Mouse (Mus musculus) midbrain, postnatal 0 days (tissue): Measurements from ENCODE around the gene Trp53rkb. TPM values are rescaled to one million over a fixed set of nuclear protein-coding genes. Genes with fewer than 3 reads are reported as not detected.

Experiments used
- ATAC-seq: fragments of 200-750 bp; cut with Nextera tagmentation; 2 replicates; pipeline ENCODE4 v1.8.0; 2017; ENCODE audit warnings: moderate number of reproducible peaks, mild to moderate bottlenecking, moderate TSS enrichment, moderate library complexity; ENCODE audit not compliant: low FRiP score
- DNase-seq: peaks from one replicate; pipeline ENCODE4 v3.0.0-alpha.2; 2015; ENCODE audit warnings: low spot score
- H3K27ac ChIP-seq: fragments of 300-500 bp; sonication (generic); 2 replicates; pipeline ENCODE4 v1.5.1; 2014; ENCODE audit warnings: low read depth, mild to moderate bottlenecking, low read length, mixed read lengths
- H3K27me3 ChIP-seq: fragments of 300-500 bp; sonication (generic); 2 replicates; pipeline ENCODE4 v1.6.1; 2014; ENCODE audit warnings: low read length, control low read depth, mixed read lengths; ENCODE audit not compliant: insufficient read depth
- H3K36me3 ChIP-seq: fragments of 300-500 bp; sonication (generic); 2 replicates; pipeline ENCODE4 v1.6.1; 2014; ENCODE audit warnings: low read length, control low read depth, mixed read lengths; ENCODE audit not compliant: insufficient read depth
- H3K4me1 ChIP-seq: fragments of 300-500 bp; sonication (generic); 2 replicates; pipeline ENCODE4 v1.6.1; 2014; ENCODE audit warnings: mild to moderate bottlenecking, control low read depth, antibody characterized with exemption, low read length, mixed read lengths; ENCODE audit not compliant: insufficient read depth
- H3K4me2 ChIP-seq: fragments of 300-500 bp; sonication (generic); 2 replicates; pipeline ENCODE4 v1.6.1; 2014; ENCODE audit warnings: low read depth, mild to moderate bottlenecking, low read length, mixed read lengths; ENCODE audit not compliant: poor library complexity, severe bottlenecking
- H3K4me3 ChIP-seq: fragments of 300-500 bp; sonication (generic); 2 replicates; pipeline ENCODE4 v1.5.1; 2014; ENCODE audit warnings: low read depth, mild to moderate bottlenecking, low read length, moderate library complexity
- H3K9ac ChIP-seq: fragments of 300-500 bp; sonication (generic); replicated peaks from 2 replicates; pipeline ENCODE4 v1.6.1; 2014; ENCODE audit warnings: mild to moderate bottlenecking, low read length, moderate library complexity, mixed read lengths; ENCODE audit not compliant: poor library complexity, severe bottlenecking
- H3K9me3 ChIP-seq: fragments of 300-500 bp; sonication (generic); 2 replicates; pipeline ENCODE4 v1.6.1; 2016; ENCODE audit warnings: low read length, control low read depth
- CTCF ChIP-seq: IDR thresholded peaks from 2 replicates; pipeline ENCODE4 v1.5.1; 2016; ENCODE audit warnings: antibody characterized with exemption, mild to moderate bottlenecking
- WGBS: fragments of 180-500 bp; shearing (Covaris S2); extraction: QIAGEN DNeasy Blood & Tissue Kit; methylation state at CpG from one replicate; pipeline ENCODE4 v1.1.7; 2014; 5-methylcytosine and 5-hydroxymethylcytosine counted together
- polyA plus RNA-seq: library from polyadenylated mRNA; unstranded; fragments of >200 nt; fragmentation: Nextera tagmentation; extraction: Ambion mirVana; gene quantifications from 2 replicates; pipeline ENCODE4 v1.2.1, GENCODE M21; 2015
- total RNA-seq: library from RNA; depleted of rRNA; stranded (reverse); fragments of >200 nt; gene quantifications from 2 replicates; pipeline ENCODE4 v1.2.3, GENCODE M21; 2014

Trp53rkb gene
- total and polyA plus RNA-seq, 2 experiments from 2014 or later: 7.5 to 17.2 TPM

GRCm38 (mm10) chr2:166822119-166822826 lies 29.9 kb downstream of the Trp53rkb start:
- ATAC-seq: no peak
- WGBS: 72% methylated on average over 10 of the region's 10 CpGs

GRCm38 (mm10) chr2:166822901-166823300 lies 30.6 kb downstream of the Trp53rkb start:
- Histone ChIP-seq H3K4me2 (no peak overlapping the region), H3K4me3 (no peak overlapping the region), H3K4me1 (no peaks in the 10 kb centered on the region), H3K27ac (no peak overlapping the region), H3K36me3 (peaks cover 5% of the 10 kb centered on the region; the same call in 1 of the 2 replicates), H3K27me3 (no peaks in the 10 kb centered on the region), H3K9me3 (no peaks in the 10 kb centered on the region), H3K9ac (no peak overlapping the region)
- 51% methylated on average over 2 of the region's 2 CpGs for WGBS
- ATAC-seq (no peak), DNase-seq (peak; percentile 60)
- no peak for TF ChIP-seq CTCF

More at GRCm38 (mm10) chr2:166822119-166822826, 29.9 kb downstream of the Trp53rkb start:
- Histone ChIP-seq H3K27ac (no peak overlapping the region), H3K9me3 (no peaks in the 10 kb centered on the region), H3K9ac (no peak overlapping the region), H3K4me3 (no peak overlapping the region), H3K4me1 (no peaks in the 10 kb centered on the region), H3K4me2 (no peak overlapping the region), H3K27me3 (no peaks in the 10 kb centered on the region), H3K36me3 (no peaks in the 10 kb centered on the region)
- DNase-seq: no peak
- no peak for TF ChIP-seq CTCF

- H3K4me3 ChIP-seq: no peak overlapping the region
- peaks cover 6% of the 10 kb centered on the region for H3K36me3 ChIP-seq
- 92% methylated on average over 5 of the region's 5 CpGs for WGBS
- no peaks in the 10 kb centered on the region for H3K9me3 ChIP-seq
- ATAC-seq: no peak
- no peak overlapping the region for H3K4me2 ChIP-seq
- DNase-seq: no peak
- no peak overlapping the region for H3K27ac ChIP-seq
- H3K9ac ChIP-seq: no peak overlapping the region
- TF ChIP-seq CTCF: no peak
- H3K27me3 ChIP-seq: no peaks in the 10 kb centered on the region
- H3K4me1 ChIP-seq: no peaks in the 10 kb centered on the region
Measured at GRCm38 (mm10) chr2:166824386-166824785, 32.1 kb downstream of the Trp53rkb start.

GRCm38 (mm10) chr2:166824998-166825397 lies 32.7 kb downstream of the Trp53rkb start:
- WGBS: 95% methylated on average over 5 of the region's 5 CpGs
- DNase-seq: no peak
- H3K4me2 ChIP-seq: no peak overlapping the region
- no peaks in the 10 kb centered on the region for H3K4me1 ChIP-seq
- no peaks in the 10 kb centered on the region for H3K9me3 ChIP-seq
- H3K4me3 ChIP-seq: no peak overlapping the region
- peaks cover 10% of the 10 kb centered on the region for H3K36me3 ChIP-seq
- H3K27me3 ChIP-seq: no peaks in the 10 kb centered on the region
- H3K9ac ChIP-seq: no peak overlapping the region
- no peak for TF ChIP-seq CTCF
- ATAC-seq: no peak
- no peak overlapping the region for H3K27ac ChIP-seq

- no peak for TF ChIP-seq CTCF
- H3K27ac ChIP-seq: no peak overlapping the region
- no peak for DNase-seq
- no peak for ATAC-seq
- H3K9ac ChIP-seq: no peak overlapping the region
- H3K4me2 ChIP-seq: no peak overlapping the region
- 85% methylated on average over 8 of the region's 8 CpGs for WGBS
- no peak overlapping the region for H3K4me3 ChIP-seq
- H3K27me3 ChIP-seq: no peaks in the 10 kb centered on the region
- peaks cover 10% of the 10 kb centered on the region for H3K36me3 ChIP-seq
- H3K9me3 ChIP-seq: no peaks in the 10 kb centered on the region
- H3K4me1 ChIP-seq: no peaks in the 10 kb centered on the region
Measured at GRCm38 (mm10) chr2:166826491-166827224, 34.3 kb downstream of the Trp53rkb start.

- no peak overlapping the region for H3K4me2 ChIP-seq
- H3K36me3 ChIP-seq: peaks cover 10% of the 10 kb centered on the region
- H3K27me3 ChIP-seq: no peaks in the 10 kb centered on the region
- H3K9me3 ChIP-seq: no peaks in the 10 kb centered on the region
- H3K4me1 ChIP-seq: no peaks in the 10 kb centered on the region
- H3K4me3 ChIP-seq: no peak overlapping the region
- WGBS: 92% methylated on average over 12 of the region's 12 CpGs
- H3K27ac ChIP-seq: no peak overlapping the region
- H3K9ac ChIP-seq: no peak overlapping the region
- DNase-seq (no peak), ATAC-seq (no peak)
- TF ChIP-seq CTCF: no peak
Measured at GRCm38 (mm10) chr2:166828306-166828705, 36.0 kb downstream of the Trp53rkb start.
